Mouse (Mus musculus) spleen, postnatal 4 days (tissue): ENCODE data around the gene Baiap2l1.

Source experiments
- DNase-seq, 2 experiments: peaks; one replicate each; pipeline ENCODE4 v3.0.0; 2022; ENCODE audit warnings: low spot score in 2 of 2

The Baiap2l1 gene

GRCm38 (mm10) chr5:144286591-144287266 is 71.2 kb downstream of the Baiap2l1 start:
- DNase-seq, result no peak

GRCm38 (mm10) chr5:144284599-144284998 is 73.3 kb downstream of the Baiap2l1 start:
- DNase-seq, result no peak

GRCm38 (mm10) chr5:144283551-144284031 is 74.3 kb downstream of the Baiap2l1 start:
- DNase-seq, result no peak

- no peak for DNase-seq
Observed at GRCm38 (mm10) chr5:144282470-144283260, 75.2 kb downstream of the Baiap2l1 start.

- DNase-seq, result no peak
Observed at GRCm38 (mm10) chr5:144279926-144280325, 78.0 kb downstream of the Baiap2l1 start.

GRCm38 (mm10) chr5:144279081-144279541 is 78.8 kb downstream of the Baiap2l1 start:
- no peak for DNase-seq

GRCm38 (mm10) chr5:144278374-144278960 is 79.4 kb downstream of the Baiap2l1 start:
- DNase-seq, result no peak

GRCm38 (mm10) chr5:144276898-144277630 is 80.8 kb downstream of the Baiap2l1 start:
- DNase-seq, result peak in 1 of 2 experiments; percentile 39

GRCm38 (mm10) chr5:144274904-144275303 is 83.0 kb downstream of the Baiap2l1 start:
- DNase-seq, result no peak

- DNase-seq, result no peak
Observed at GRCm38 (mm10) chr5:144271772-144272171, 86.1 kb downstream of the Baiap2l1 start.

GRCm38 (mm10) chr5:144271118-144271517 is 86.8 kb downstream of the Baiap2l1 start:
- no peak for DNase-seq

GRCm38 (mm10) chr5:144270420-144270819 is 87.5 kb downstream of the Baiap2l1 start:
- no peak for DNase-seq

- DNase-seq, result no peak
Observed at GRCm38 (mm10) chr5:144269926-144270325, 88.0 kb downstream of the Baiap2l1 start.

GRCm38 (mm10) chr5:144267535-144268241 is 90.2 kb downstream of the Baiap2l1 start:
- no peak for DNase-seq

GRCm38 (mm10) chr5:144263496-144263895 is 94.4 kb downstream of the Baiap2l1 start:
- no peak for DNase-seq

- DNase-seq, result no peak
Observed at GRCm38 (mm10) chr5:144263082-144263481, 94.8 kb downstream of the Baiap2l1 start.

GRCm38 (mm10) chr5:144261829-144262228 is 96.1 kb downstream of the Baiap2l1 start:
- no peak for DNase-seq

- DNase-seq, result no peak
Observed at GRCm38 (mm10) chr5:144261309-144261708, 96.6 kb downstream of the Baiap2l1 start.

GRCm38 (mm10) chr5:144260464-144260863 is 97.4 kb downstream of the Baiap2l1 start:
- DNase-seq, result no peak

- no peak for DNase-seq
Observed at GRCm38 (mm10) chr5:144259228-144259627, 98.7 kb downstream of the Baiap2l1 start.

- no peak for DNase-seq
Observed at GRCm38 (mm10) chr5:144258687-144259086, 99.2 kb downstream of the Baiap2l1 start.
